Mouse (Mus musculus) brown adipose tissue, adult 24 weeks (tissue): ENCODE measurements around the gene Frmd4b. TPM values are rescaled to one million over a fixed set of nuclear protein-coding genes. Genes with fewer than 3 reads are reported as not detected.

Source experiments
- H3K27ac ChIP-seq: fragments of 200-500 bp; replicated peaks from 2 replicates; pipeline ENCODE4 v1.5.1; 2012; ENCODE audit warnings: low read depth, mild to moderate bottlenecking, low read length
- H3K4me1 ChIP-seq: fragments of 200-500 bp; 2 replicates; pipeline ENCODE4 v1.6.1; 2012; ENCODE audit warnings: low read length, mixed read lengths; ENCODE audit not compliant: control insufficient read depth, insufficient read depth, insufficient read length
- H3K4me3 ChIP-seq: fragments of 200-500 bp; 2 replicates; pipeline ENCODE4 v1.5.1; 2012; ENCODE audit warnings: low read depth, mild to moderate bottlenecking, low read length, moderate library complexity; ENCODE audit not compliant: insufficient read depth
- polyA plus RNA-seq: library from polyadenylated mRNA; stranded (reverse); fragments of >200 nt; gene quantifications from 2 replicates; pipeline ENCODE4 v1.2.4, GENCODE M21; 2012; ENCODE audit not compliant: missing spikeins, insufficient read depth, insufficient read length

Gene Frmd4b
- polyA plus RNA-seq, 1 experiment = 3.2 TPM

DNA sequence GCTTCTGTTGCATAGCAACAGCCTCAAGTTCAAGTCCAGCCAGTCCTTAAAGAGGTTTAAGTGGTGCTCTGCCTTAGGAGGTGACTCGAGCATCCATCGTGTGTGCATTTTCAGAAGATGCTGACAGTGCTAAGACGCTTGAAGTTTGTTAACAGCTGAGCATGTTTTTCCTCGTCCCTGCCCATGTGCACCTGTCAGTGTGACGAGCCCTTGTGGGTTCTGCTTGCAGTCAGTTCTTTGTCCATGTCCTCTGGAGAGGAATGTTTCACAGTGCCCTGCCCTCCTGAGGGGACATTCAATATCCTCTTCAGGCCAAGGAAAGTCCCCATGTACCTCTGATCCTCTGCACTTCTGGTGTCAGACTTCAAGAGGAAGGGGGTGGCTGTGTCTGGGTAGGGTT, 377.2 kb downstream of the Frmd4b start:
- no peaks in the 10 kb centered on the region for H3K4me1 ChIP-seq
- H3K27ac ChIP-seq = no peak overlapping the region
- H3K4me3 ChIP-seq = no peak overlapping the region

DNA sequence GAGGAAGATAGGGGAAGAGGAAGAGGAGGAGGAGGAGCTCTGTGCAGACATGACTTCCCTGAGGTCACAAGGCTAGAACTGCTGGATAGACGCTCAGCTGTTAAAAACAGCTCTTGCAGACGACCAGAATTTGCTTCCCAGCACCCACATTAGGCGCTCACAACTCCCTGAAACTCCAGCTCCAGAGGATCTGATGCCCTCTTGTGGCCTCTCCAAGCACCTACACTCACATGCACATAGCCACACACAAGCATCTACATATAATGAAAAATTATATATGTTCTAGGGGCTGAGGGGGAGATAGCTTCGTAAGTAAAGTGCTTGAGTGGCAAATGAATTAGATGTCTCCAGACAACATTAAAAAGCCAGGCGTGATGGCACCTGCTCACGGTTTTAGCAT, 378.0 kb downstream of the Frmd4b start:
- no peaks in the 10 kb centered on the region for H3K4me1 ChIP-seq
- H3K4me3 ChIP-seq = no peak overlapping the region
- no peak overlapping the region for H3K27ac ChIP-seq

Other genes starting within 250 kb of the Frmd4b start
- gene Mitf, start 189.5 kb upstream of the Frmd4b start, polyA plus RNA-seq = 2.9 and 3.0 TPM in 2 replicates